Mouse (Mus musculus) MEL (cell line): Measurements from ENCODE around the gene Mterf1a. TPM values are rescaled to one million over a fixed set of nuclear protein-coding genes. Genes with fewer than 3 reads are reported as not detected.
A peak's percentile ranks its signal among the peaks of the same experiment; 100 is the strongest.

Source experiments
- DNase-seq: peaks from one replicate; pipeline ENCODE4 v3.0.0; 2011; ENCODE audit warnings: low read depth, low spot score
- H3K27ac ChIP-seq: 2 replicates; pipeline ENCODE4 v1.5.1; 2012; ENCODE audit warnings: low read depth, mild to moderate bottlenecking, control low read depth, low read length, moderate library complexity; ENCODE audit not compliant: control insufficient read depth
- H3K27me3 ChIP-seq, 2 experiments: fragments of 150-350 bp in 1 of 2; sonication (generic) in 1 of 2; 2 replicates each; pipeline ENCODE4 v1.6.1; 2012; ENCODE audit warnings: low read length in 2 of 2, mild to moderate bottlenecking in 2 of 2, improper control_type of control experiment in 1 of 2, moderate library complexity in 1 of 2; ENCODE audit not compliant: insufficient read depth in 2 of 2, control insufficient read depth in 1 of 2
- H3K36me3 ChIP-seq, 2 experiments: 2 replicates each; pipeline ENCODE4 v1.6.1; 2012 to 2014; ENCODE audit warnings: low read length in 2 of 2, improper control_type of control experiment in 1 of 2, inconsistent platforms in 1 of 2, mild to moderate bottlenecking in 1 of 2; ENCODE audit not compliant: insufficient read depth in 2 of 2, control insufficient read depth in 1 of 2
- H3K4me1 ChIP-seq, 2 experiments: fragments of 150-350 bp in 1 of 2; sonication (generic) in 1 of 2; 2 replicates each; pipeline ENCODE4 v1.6.1; 2012; ENCODE audit warnings: low read length in 2 of 2, improper control_type of control experiment in 1 of 2, mild to moderate bottlenecking in 1 of 2; ENCODE audit not compliant: insufficient read depth in 2 of 2, control insufficient read depth in 1 of 2
- H3K4me3 ChIP-seq, 2 experiments: fragments of 150-350 bp in 1 of 2; sonication (generic) in 1 of 2; 2 replicates each; pipeline ENCODE4 v1.5.1; 2012; ENCODE audit warnings: low read depth in 2 of 2, low read length in 2 of 2, mild to moderate bottlenecking in 2 of 2, moderate library complexity in 2 of 2, control low read depth in 1 of 2, improper control_type of control experiment in 1 of 2; ENCODE audit not compliant: control insufficient read depth in 1 of 2, insufficient read depth in 1 of 2
- H3K79me2 ChIP-seq: 2 replicates; pipeline ENCODE4 v1.6.1; 2012; ENCODE audit warnings: mild to moderate bottlenecking, low read length, moderate library complexity; ENCODE audit not compliant: control insufficient read depth, poor library complexity, insufficient read depth
- H3K9ac ChIP-seq: 2 replicates; pipeline ENCODE4 v1.6.1; 2012; ENCODE audit warnings: low read depth, mild to moderate bottlenecking, control low read depth, low read length, moderate library complexity; ENCODE audit not compliant: control insufficient read depth, poor library complexity, severe bottlenecking
- H3K9me3 ChIP-seq: fragments of 150-350 bp; sonication (generic); replicated peaks from 2 replicates; pipeline ENCODE4 v1.6.1; 2012; ENCODE audit warnings: mild to moderate bottlenecking, low read length, improper control_type of control experiment, moderate library complexity; ENCODE audit not compliant: insufficient read depth
- BHLHE40 ChIP-seq: IDR thresholded peaks from 2 replicates; pipeline ENCODE4 v1.6.1; 2012; ENCODE audit warnings: low read depth, mild to moderate bottlenecking, inconsistent platforms, low read length, improper control_type of control experiment, borderline replicate concordance
- CHD1 ChIP-seq: IDR thresholded peaks from 2 replicates; pipeline ENCODE4 v1.6.1; 2012; ENCODE audit warnings: low read depth, mild to moderate bottlenecking, inconsistent platforms, low read length, improper control_type of control experiment
- E2F4 ChIP-seq: IDR thresholded peaks from 2 replicates; pipeline ENCODE4 v1.6.1; 2011; ENCODE audit warnings: low read depth, low read length, improper control_type of control experiment, borderline replicate concordance
- ELF1 ChIP-seq: IDR thresholded peaks from 2 replicates; pipeline ENCODE4 v1.6.1; 2014; ENCODE audit warnings: low read depth, mild to moderate bottlenecking, inconsistent platforms, low read length, improper control_type of control experiment, moderate library complexity
- GABPA ChIP-seq: IDR thresholded peaks from 2 replicates; pipeline ENCODE4 v1.6.1; 2012; ENCODE audit warnings: low read depth, mild to moderate bottlenecking, inconsistent platforms, low read length, improper control_type of control experiment, moderate library complexity
- JUND ChIP-seq: IDR thresholded peaks from 2 replicates; pipeline ENCODE4 v1.6.1; 2011; ENCODE audit warnings: low read depth, mild to moderate bottlenecking, improper control_type of control experiment, low read length
- NRF1 ChIP-seq: IDR thresholded peaks from 2 replicates; pipeline ENCODE4 v1.6.1; 2014; ENCODE audit warnings: low read depth, mild to moderate bottlenecking, inconsistent platforms, low read length, improper control_type of control experiment, moderate library complexity; ENCODE audit not compliant: poor library complexity, insufficient read depth, severe bottlenecking
- POLR2A ChIP-seq, 2 experiments: IDR thresholded peaks; 2 replicates each; pipeline ENCODE4 v1.6.1; 2011 to 2012; ENCODE audit warnings: low read length in 2 of 2, mild to moderate bottlenecking in 2 of 2, control low read depth in 1 of 2, improper control_type of control experiment in 1 of 2, low read depth in 1 of 2, moderate library complexity in 1 of 2; ENCODE audit not compliant: control insufficient read depth in 1 of 2, insufficient read depth in 1 of 2, poor library complexity in 1 of 2
- TAL1 ChIP-seq: IDR thresholded peaks from 2 replicates; pipeline ENCODE4 v1.6.1; 2012; ENCODE audit warnings: mild to moderate bottlenecking, inconsistent platforms, low read length, moderate library complexity, mixed read lengths
- TBP ChIP-seq: IDR thresholded peaks from 2 replicates; pipeline ENCODE4 v1.8.0; 2011; ENCODE audit warnings: low read depth, low read length, improper control_type of control experiment
- UBTF ChIP-seq: IDR thresholded peaks from 2 replicates; pipeline ENCODE4 v1.6.1; 2012; ENCODE audit warnings: low read depth, mild to moderate bottlenecking, inconsistent platforms, low read length, improper control_type of control experiment, moderate library complexity, borderline replicate concordance; ENCODE audit not compliant: insufficient read depth
- USF2 ChIP-seq, 2 experiments: IDR thresholded peaks; 2 replicates each; pipeline ENCODE4 v1.6.1; 2011 to 2012; ENCODE audit warnings: improper control_type of control experiment in 2 of 2, low read length in 2 of 2, borderline replicate concordance in 1 of 2, inconsistent platforms in 1 of 2, low read depth in 1 of 2, mild to moderate bottlenecking in 1 of 2; ENCODE audit not compliant: insufficient read depth in 1 of 2
- ZKSCAN1 ChIP-seq: IDR thresholded peaks from 2 replicates; pipeline ENCODE4 v1.6.1; 2012; ENCODE audit warnings: low read depth, mild to moderate bottlenecking, inconsistent platforms, low read length, improper control_type of control experiment, moderate library complexity
- ZMIZ1 ChIP-seq: IDR thresholded peaks from 2 replicates; pipeline ENCODE4 v1.6.1; 2012; ENCODE audit warnings: low read depth, mild to moderate bottlenecking, inconsistent platforms, low read length, improper control_type of control experiment, moderate library complexity
- polyA plus RNA-seq, 2 experiments: library from polyadenylated mRNA; stranded (reverse) in 1 of 2; unstranded in 1 of 2; fragments of >175 nt in 1 of 2; fragments of >200 nt in 1 of 2; gene quantifications; 2 replicates each; pipeline versions ENCODE4 v1.2.1 to v1.2.4; 2012; ENCODE audit warnings: low replicate concordance in 2 of 2, low read depth in 1 of 2; ENCODE audit not compliant: insufficient read length in 2 of 2, insufficient read depth in 1 of 2, missing spikeins in 1 of 2
- total RNA-seq: library from RNA; depleted of rRNA; stranded (reverse); fragments of 300-350 nt; gene quantifications from 2 replicates; pipeline ENCODE4 v1.2.3, GENCODE M21; 2012

The Mterf1a gene
- total and polyA plus RNA-seq, 3 experiments = 4.2 to 5.5 TPM; not detected in 1

- TF ChIP-seq TBP = no peak
- no peak for TF ChIP-seq ZKSCAN1
- TF ChIP-seq USF2 (IDR thresholded peaks at IDR 0.05; ENCODE audit: borderline replicate concordance in 1 of 2, insufficient read depth in 1 of 2, low read depth in 1 of 2, low read length in 2 of 2) = no peak
- no peak for TF ChIP-seq TAL1
- peak; percentile 72 to 88 for TF ChIP-seq POLR2A (IDR thresholded peaks at IDR 0.05; ENCODE audit: control insufficient read depth in 1 of 2, insufficient read depth in 1 of 2, low read depth in 1 of 2, low read length in 2 of 2, poor library complexity in 1 of 2)
- no peak for TF ChIP-seq ZMIZ1
- TF ChIP-seq, all 39 proteins: peak for 5
These were observed 34.3 kb upstream of the Mterf1a start, which contains the start of gene Akap9 (continued) for GRCm38 (mm10) chr5:3927801-3928689.

- Histone ChIP-seq H3K36me3 (peaks cover 0 to 7% of the 10 kb centered on the region in 2 experiments; a peak in 2 of 4 replicates), H3K4me1 (peaks cover 0 to 4% of the 10 kb centered on the region in 2 experiments; a peak in 2 of 4 replicates), H3K79me2 (peaks cover 19% of the 10 kb centered on the region), H3K27ac (no peak overlapping the region), H3K9ac (no peak overlapping the region), H3K27me3 (no peaks in the 10 kb centered on the region), H3K4me3 (no peak overlapping the region), H3K9me3 (no peaks in the 10 kb centered on the region)
- peak; percentile 36 for DNase-seq
- TF ChIP-seq TAL1 (no peak), ZMIZ1 (no peak), E2F4 (no peak), UBTF (no peak), CHD1 (no peak), ELF1 (no peak)
These were observed 32.9 kb upstream of the Mterf1a start for GRCm38 (mm10) chr5:3926666-3927065.

- Histone ChIP-seq H3K9ac (no peak overlapping the region), H3K4me3 (no peak overlapping the region), H3K4me1 (no peaks in the 10 kb centered on the region), H3K27ac (no peak overlapping the region), H3K9me3 (no peaks in the 10 kb centered on the region), H3K27me3 (no peaks in the 10 kb centered on the region), H3K36me3 (peaks cover 0 to 3% of the 10 kb centered on the region in 2 experiments; a peak in 2 of 4 replicates), H3K79me2 (no peaks in the 10 kb centered on the region)
- TF ChIP-seq ZKSCAN1 (no peak), GABPA (no peak), NRF1 (no peak), TBP (no peak), BHLHE40 (no peak), JUND (no peak)
- no peak for DNase-seq
These were observed 28.6 kb upstream of the Mterf1a start for GRCm38 (mm10) chr5:3922350-3922749.
